Mouse (Mus musculus) hindbrain, embryonic 11.5 days (tissue): ENCODE measurements around the gene Cebpzos. TPM values are rescaled to one million over a fixed set of nuclear protein-coding genes. Genes with fewer than 3 reads are reported as not detected.

ENCODE experiments used
- ATAC-seq: fragments of 200-750 bp; cut with Nextera tagmentation; 2 replicates; pipeline ENCODE4 v1.8.0; 2017; ENCODE audit warnings: mild to moderate bottlenecking, moderate TSS enrichment, moderate library complexity; ENCODE audit not compliant: low FRiP score
- DNase-seq: peaks from one replicate; pipeline ENCODE4 v3.0.0-alpha.2; 2015; ENCODE audit warnings: low spot score
- H3K27ac ChIP-seq: fragments of 300-500 bp; sonication (generic); 2 replicates; pipeline ENCODE4 v1.5.1; 2014; ENCODE audit warnings: mild to moderate bottlenecking, low read depth, low read length
- H3K27me3 ChIP-seq: fragments of 300-500 bp; sonication (generic); 2 replicates; pipeline ENCODE4 v1.6.1; 2014; ENCODE audit warnings: mild to moderate bottlenecking, low read length, moderate library complexity, mixed read lengths; ENCODE audit not compliant: control insufficient read depth, insufficient read depth
- H3K36me3 ChIP-seq: fragments of 300-500 bp; sonication (generic); 2 replicates; pipeline ENCODE4 v1.6.1; 2014; ENCODE audit warnings: mild to moderate bottlenecking, low read length, moderate library complexity, mixed read lengths; ENCODE audit not compliant: control insufficient read depth, insufficient read depth
- H3K4me1 ChIP-seq: fragments of 300-500 bp; sonication (generic); replicated peaks from 2 replicates; pipeline ENCODE4 v1.6.1; 2014; ENCODE audit warnings: low read length, mixed read lengths; ENCODE audit not compliant: control insufficient read depth, insufficient read depth
- H3K4me2 ChIP-seq: fragments of 300-500 bp; sonication (generic); replicated peaks from 2 replicates; pipeline ENCODE4 v1.6.1; 2014; ENCODE audit warnings: mild to moderate bottlenecking, low read depth, low read length
- H3K4me3 ChIP-seq: fragments of 300-500 bp; sonication (generic); 2 replicates; pipeline ENCODE4 v1.5.1; 2014; ENCODE audit warnings: low read depth, low read length
- H3K9ac ChIP-seq: fragments of 300-500 bp; sonication (generic); 2 replicates; pipeline ENCODE4 v1.6.1; 2014; ENCODE audit warnings: low read depth, low read length
- H3K9me3 ChIP-seq: fragments of 300-500 bp; sonication (generic); 2 replicates; pipeline ENCODE4 v1.6.1; 2016; ENCODE audit warnings: low read length; ENCODE audit not compliant: control insufficient read depth
- WGBS: fragments of 180-500 bp; shearing (Covaris S2); extraction: QIAGEN DNeasy Blood & Tissue Kit; methylation state at CpG from one replicate; pipeline ENCODE4 v1.1.7; 2014; 5-methylcytosine and 5-hydroxymethylcytosine counted together
- polyA plus RNA-seq: library from polyadenylated mRNA; unstranded; fragments of >200 nt; fragmentation: Nextera tagmentation; extraction: Ambion mirVana; gene quantifications from 2 replicates; pipeline ENCODE4 v1.2.1, GENCODE M21; 2014

Gene Cebpzos
- polyA plus RNA-seq, 1 experiment from 2014 or later, result 118 TPM

DNA sequence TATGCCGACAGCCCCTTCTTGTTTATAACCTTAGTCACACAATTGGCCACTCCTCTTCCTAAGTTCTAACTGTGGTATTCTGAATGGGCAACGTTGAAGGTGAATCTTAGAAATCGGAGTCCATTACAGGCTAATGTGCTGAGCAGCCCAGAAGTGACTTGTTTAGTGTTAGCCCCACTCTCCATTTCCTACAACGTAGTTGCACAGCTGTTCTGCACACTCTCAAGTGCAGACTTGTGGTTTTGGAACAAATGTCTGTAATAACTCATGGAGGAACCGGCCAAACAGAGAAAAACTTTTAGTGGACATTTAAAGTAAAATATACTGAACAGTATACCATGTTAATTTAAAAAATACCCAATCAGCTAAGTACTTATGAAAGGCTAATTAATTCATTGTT, 35.8 kb downstream of the Cebpzos start:
- DNase-seq, result no peak
- H3K27ac ChIP-seq, result no peak overlapping the region
- no peaks in the 10 kb centered on the region for H3K4me1 ChIP-seq
- H3K27me3 ChIP-seq, result no peaks in the 10 kb centered on the region
- no peak overlapping the region for H3K9ac ChIP-seq
- no peaks in the 10 kb centered on the region for H3K9me3 ChIP-seq
- no peak overlapping the region for H3K4me3 ChIP-seq
- peaks cover 3% of the 10 kb centered on the region; the same call in 1 of the 2 replicates for H3K36me3 ChIP-seq
- H3K4me2 ChIP-seq, result no peak overlapping the region
- 97% methylated on average over 5 of the region's 5 CpGs for WGBS
- ATAC-seq, result no peak

DNA sequence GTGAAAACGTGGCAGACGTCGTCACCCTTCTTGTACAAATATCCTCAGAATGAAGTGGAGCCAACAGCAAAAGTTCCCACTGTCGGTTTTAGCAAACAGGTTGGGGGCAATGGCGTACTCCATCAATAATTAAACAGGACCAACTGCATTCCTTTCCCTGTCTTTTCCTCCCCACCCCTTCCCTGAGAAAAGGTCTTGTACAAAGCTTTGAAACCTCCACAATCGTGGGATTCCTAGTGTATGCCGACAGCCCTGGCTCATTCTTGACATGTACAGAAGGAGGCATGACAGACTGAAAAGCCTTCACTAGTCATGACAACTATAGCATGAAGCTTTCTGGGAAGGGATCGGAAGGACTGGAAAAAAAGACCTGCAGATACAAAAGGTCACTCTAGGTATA, 36.9 kb downstream of the Cebpzos start:
- 84% methylated on average over 8 of the region's 8 CpGs for WGBS
- Histone ChIP-seq H3K9me3 (no peaks in the 10 kb centered on the region), H3K4me1 (no peaks in the 10 kb centered on the region), H3K4me3 (no peak overlapping the region), H3K27ac (no peak overlapping the region), H3K36me3 (peaks cover 7% of the 10 kb centered on the region; the same call in 1 of the 2 replicates), H3K4me2 (no peak overlapping the region), H3K27me3 (no peaks in the 10 kb centered on the region), H3K9ac (no peak overlapping the region)
- no peak for ATAC-seq
- DNase-seq, result no peak

DNA sequence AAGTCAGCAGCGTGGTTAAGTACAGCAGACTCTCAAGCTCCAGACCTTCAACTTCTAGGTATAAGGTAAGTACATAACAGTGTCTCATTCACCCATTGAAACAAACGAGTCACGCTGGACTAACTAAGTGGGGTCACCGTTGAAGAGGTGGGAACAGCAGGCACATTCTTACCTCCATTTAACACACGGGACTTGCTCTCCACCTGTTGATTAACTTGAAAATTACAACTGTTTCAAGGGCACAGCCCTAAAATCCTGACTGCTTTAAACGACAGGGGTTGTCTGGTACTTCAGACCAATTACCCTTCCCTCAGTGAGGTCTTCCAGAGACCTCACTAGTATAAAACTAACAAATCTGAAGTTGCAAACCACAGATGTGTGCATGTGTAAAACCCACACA, 43.2 kb downstream of the Cebpzos start:
- 85% methylated on average over 6 of the region's 6 CpGs for WGBS
- H3K27me3 ChIP-seq, result no peaks in the 10 kb centered on the region
- H3K9me3 ChIP-seq, result no peaks in the 10 kb centered on the region
- H3K27ac ChIP-seq, result no peak overlapping the region
- H3K4me3 ChIP-seq, result no peak overlapping the region
- H3K9ac ChIP-seq, result no peak overlapping the region
- no peak for DNase-seq
- peaks cover 4% of the 10 kb centered on the region; the same call in 1 of the 2 replicates for H3K36me3 ChIP-seq
- no peak for ATAC-seq
- no peak overlapping the region for H3K4me2 ChIP-seq
- no peaks in the 10 kb centered on the region for H3K4me1 ChIP-seq

DNA sequence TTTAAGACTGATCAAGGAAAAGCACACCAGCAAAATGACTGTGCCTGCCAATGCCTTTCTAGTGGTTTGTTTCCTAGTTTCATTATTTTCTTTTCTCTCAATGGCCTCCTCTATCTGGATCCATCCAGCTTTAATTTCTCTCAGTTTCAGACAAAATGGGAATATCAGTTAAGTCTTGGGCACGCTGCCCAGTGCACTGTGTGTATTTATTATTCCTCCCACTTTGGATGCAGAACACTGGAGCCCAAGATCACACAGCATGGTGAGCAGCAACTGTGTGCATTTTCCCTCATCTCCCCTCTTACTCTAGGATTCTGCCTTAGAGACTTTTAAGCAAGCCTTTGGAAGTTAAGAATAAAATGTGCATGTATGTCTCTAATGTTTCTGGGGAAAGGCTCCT, 48.1 kb downstream of the Cebpzos start:
- 95% methylated on average over 1 of the region's 1 CpGs for WGBS
- Histone ChIP-seq H3K4me2 (no peak overlapping the region), H3K36me3 (no peaks in the 10 kb centered on the region), H3K27me3 (no peaks in the 10 kb centered on the region), H3K4me3 (no peak overlapping the region), H3K4me1 (no peaks in the 10 kb centered on the region), H3K27ac (no peak overlapping the region), H3K9ac (no peak overlapping the region), H3K9me3 (no peaks in the 10 kb centered on the region)
- DNase-seq (no peak), ATAC-seq (no peak)

DNA sequence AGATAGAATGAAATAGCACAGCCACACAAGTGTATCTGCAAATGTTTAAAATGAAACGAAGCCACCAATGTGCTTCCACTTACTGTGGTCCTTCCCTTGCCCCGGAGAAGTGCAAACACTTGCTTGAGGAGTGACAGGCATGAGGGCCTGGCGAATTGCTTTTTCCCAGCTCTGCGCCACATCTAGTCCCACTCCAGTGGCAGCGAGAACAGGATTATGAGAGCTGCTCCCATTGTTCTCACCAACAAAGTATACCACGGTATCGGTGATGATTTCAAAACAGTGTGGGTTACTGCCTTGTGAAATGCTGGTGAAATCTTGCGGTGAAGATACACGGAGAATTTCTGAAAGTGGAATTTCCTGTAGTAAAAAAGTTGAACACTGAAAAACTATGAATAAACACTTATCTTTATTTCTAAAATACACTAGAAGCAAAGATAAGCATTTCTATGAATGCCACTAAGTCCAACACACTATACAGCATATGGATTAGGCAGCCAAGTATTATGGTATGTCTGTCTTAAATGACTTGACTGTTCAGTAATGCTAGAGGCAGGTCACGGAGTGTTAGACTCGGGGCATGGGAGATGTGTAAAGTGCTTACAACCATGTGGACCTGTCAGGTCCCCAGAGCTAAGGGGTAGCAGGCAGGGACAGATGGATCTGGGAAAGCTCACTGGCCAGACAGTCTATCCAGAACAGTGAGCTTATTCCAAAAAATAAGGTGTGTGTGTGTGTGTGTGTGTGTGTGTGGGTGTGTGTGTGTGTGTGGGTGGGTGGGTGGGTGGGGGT, 50.0 kb downstream of the Cebpzos start:
- no peaks in the 10 kb centered on the region for H3K4me1 ChIP-seq
- H3K4me2 ChIP-seq, result no peak overlapping the region
- no peak overlapping the region for H3K4me3 ChIP-seq
- ATAC-seq (no peak), DNase-seq (no peak)
- H3K9ac ChIP-seq, result no peak overlapping the region
- H3K36me3 ChIP-seq, result no peaks in the 10 kb centered on the region
- no peaks in the 10 kb centered on the region for H3K9me3 ChIP-seq
- no peak overlapping the region for H3K27ac ChIP-seq
- H3K27me3 ChIP-seq, result no peaks in the 10 kb centered on the region
- 93% methylated on average over 11 of the region's 11 CpGs for WGBS

DNA sequence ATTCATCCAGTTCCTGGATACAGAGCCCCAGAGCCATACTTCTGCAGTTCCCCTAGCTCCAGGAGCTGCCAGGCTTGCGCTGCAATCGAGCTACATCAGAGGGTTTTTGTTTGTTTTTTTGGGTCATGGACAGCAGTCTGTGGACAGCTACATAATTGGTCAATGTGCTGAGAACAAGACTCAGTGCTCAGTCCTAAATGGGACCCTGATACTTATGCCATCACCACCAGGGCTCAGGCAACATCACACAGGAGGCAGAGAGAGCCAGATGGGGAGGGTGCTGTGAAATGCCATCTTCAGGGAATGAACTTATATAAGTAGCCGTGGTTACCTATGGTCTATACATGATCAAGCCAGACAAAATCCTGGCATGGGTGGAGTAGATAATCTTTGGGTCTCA, 52.2 kb downstream of the Cebpzos start:
- ATAC-seq (no peak), DNase-seq (no peak)
- no peaks in the 10 kb centered on the region for H3K36me3 ChIP-seq
- no peak overlapping the region for H3K4me3 ChIP-seq
- no peaks in the 10 kb centered on the region for H3K27me3 ChIP-seq
- no peaks in the 10 kb centered on the region for H3K4me1 ChIP-seq
- H3K9me3 ChIP-seq, result no peaks in the 10 kb centered on the region
- no peak overlapping the region for H3K4me2 ChIP-seq
- H3K9ac ChIP-seq, result no peak overlapping the region
- 84% methylated on average over 3 of the region's 3 CpGs for WGBS
- no peak overlapping the region for H3K27ac ChIP-seq

Other genes starting within 250 kb of the Cebpzos start
- 7.4 and 7.9 TPM in 2 replicates for gene Strn, start 179.3 kb upstream of the Cebpzos start, polyA plus RNA-seq
- gene Heatr5b, start 81.1 kb upstream of the Cebpzos start, polyA plus RNA-seq, result 12.3 and 15.5 TPM in 2 replicates
- gene Gpatch11, start 80.9 kb upstream of the Cebpzos start, polyA plus RNA-seq, result 41.2 and 43.5 TPM in 2 replicates
- 5.5 and 7.4 TPM in 2 replicates for gene Eif2ak2, start 33.9 kb upstream of the Cebpzos start, polyA plus RNA-seq
- 0.07 and 0.15 TPM in 2 replicates for gene Sult6b1, start 9.5 kb upstream of the Cebpzos start, polyA plus RNA-seq
- gene Cebpz, start 20.6 kb downstream of the Cebpzos start, polyA plus RNA-seq, result 55.6 and 61.5 TPM in 2 replicates
- 52.7 and 54.3 TPM in 2 replicates for gene Ndufaf7, start 20.6 kb downstream of the Cebpzos start, polyA plus RNA-seq
- gene Prkd3, start 104.3 kb downstream of the Cebpzos start, polyA plus RNA-seq, result 40.9 and 44.0 TPM in 2 replicates
- gene Qpct, start 135.4 kb downstream of the Cebpzos start, polyA plus RNA-seq, result 8.2 and 10.6 TPM in 2 replicates